Mouse (Mus musculus) 3T3-L1 (cell line): ENCODE results near the gene Kank3.
"Not testable (repeated sequence)": the region's sequence is repeated elsewhere in the genome, so short reads cannot be mapped to it uniquely, and the experiment has no call there.

Experiments used
- DNase-seq: peaks from one replicate; pipeline ENCODE4 v3.0.0-alpha.2; 2015; ENCODE audit warnings: low read depth, low spot score

The Kank3 gene

GRCm38 (mm10) chr17:33807181-33807888 is 3.0 kb upstream of the Kank3 start:
- DNase-seq = no peak

GRCm38 (mm10) chr17:33808192-33808591 is 2.1 kb upstream of the Kank3 start:
- no peak for DNase-seq

GRCm38 (mm10) chr17:33811142-33811516 is 810 bp downstream of the Kank3 start:
- DNase-seq = peak; percentile 20

GRCm38 (mm10) chr17:33812475-33812874 is 2.2 kb downstream of the Kank3 start:
- DNase-seq = peak; percentile 66

GRCm38 (mm10) chr17:33812990-33813389 is 2.7 kb downstream of the Kank3 start:
- DNase-seq = peak; percentile 51

- peak; percentile 23 for DNase-seq
Measured at GRCm38 (mm10) chr17:33815399-33815798, 5.1 kb downstream of the Kank3 start.

GRCm38 (mm10) chr17:33816612-33817011 is 6.3 kb downstream of the Kank3 start:
- no peak for DNase-seq

GRCm38 (mm10) chr17:33817184-33817968 is 7.1 kb downstream of the Kank3 start:
- peak; percentile 87 for DNase-seq

- no peak for DNase-seq
Measured at GRCm38 (mm10) chr17:33817969-33818643, 7.8 kb downstream of the Kank3 start.

GRCm38 (mm10) chr17:33822436-33822959 is 12.2 kb downstream of the Kank3 start:
- peak; percentile 65 for DNase-seq

GRCm38 (mm10) chr17:33823171-33823570 is 12.9 kb downstream of the Kank3 start:
- not testable (repeated sequence) for DNase-seq

GRCm38 (mm10) chr17:33824084-33824996 is 14.0 kb downstream of the Kank3 start, which contains the start of the genes Rps28 and Ndufa7:
TSS of gene Rps28 (minus strand) at chr17:33824562.
TSS of gene Ndufa7 (plus strand) at chr17:33824572.
- peak; percentile 97 for DNase-seq

GRCm38 (mm10) chr17:33824997-33825330 is 14.6 kb downstream of the Kank3 start:
- peak; percentile 17 for DNase-seq

- peak; percentile 20 for DNase-seq
Measured at GRCm38 (mm10) chr17:33825462-33825861, 15.1 kb downstream of the Kank3 start.

GRCm38 (mm10) chr17:33826850-33827249 is 16.5 kb downstream of the Kank3 start:
- peak; percentile 90 for DNase-seq

- peak; percentile 45 for DNase-seq
Measured at GRCm38 (mm10) chr17:33828892-33829291, 18.6 kb downstream of the Kank3 start.

- DNase-seq = no peak
Measured at GRCm38 (mm10) chr17:33829561-33829960, 19.2 kb downstream of the Kank3 start.

- DNase-seq = peak; percentile 96
Measured at GRCm38 (mm10) chr17:33842966-33843795, 32.9 kb downstream of the Kank3 start, which contains the start of gene Cd320. TSS of gene Cd320 (plus strand) at chr17:33843091.

- DNase-seq = peak; percentile 21
Measured at GRCm38 (mm10) chr17:33844196-33844595, 33.9 kb downstream of the Kank3 start.

- DNase-seq = no peak
Measured at GRCm38 (mm10) chr17:33848139-33848538, 37.8 kb downstream of the Kank3 start.
